Mouse (Mus musculus) heart, embryonic 11.5 days (tissue): Measurements from ENCODE around the gene Mapk7. TPM values are rescaled to one million over a fixed set of nuclear protein-coding genes. Genes with fewer than 3 reads are reported as not detected.

Source experiments
- ATAC-seq: fragments of 200-750 bp; cut with Nextera tagmentation; replicated peaks from 2 replicates; pipeline ENCODE4 v1.8.0; 2017; ENCODE audit warnings: moderate library complexity; ENCODE audit not compliant: insufficient number of reproducible peaks, low FRiP score, low TSS enrichment
- H3K27ac ChIP-seq: fragments of 300-500 bp; sonication (generic); 2 replicates; pipeline ENCODE4 v1.5.1; 2014; ENCODE audit warnings: mild to moderate bottlenecking, low read depth, low read length
- H3K27me3 ChIP-seq: fragments of 300-500 bp; sonication (generic); 2 replicates; pipeline ENCODE4 v1.6.1; 2014; ENCODE audit warnings: mild to moderate bottlenecking, low read length, mixed read lengths; ENCODE audit not compliant: control insufficient read depth, insufficient read depth
- H3K36me3 ChIP-seq: fragments of 300-500 bp; sonication (generic); 2 replicates; pipeline ENCODE4 v1.6.1; 2014; ENCODE audit warnings: mild to moderate bottlenecking, low read length, moderate library complexity, mixed read lengths; ENCODE audit not compliant: control insufficient read depth, insufficient read depth
- H3K4me1 ChIP-seq: fragments of 300-500 bp; sonication (generic); 2 replicates; pipeline ENCODE4 v1.6.1; 2014; ENCODE audit warnings: low read length; ENCODE audit not compliant: control insufficient read depth, insufficient read depth
- H3K4me2 ChIP-seq: fragments of 300-500 bp; sonication (generic); 2 replicates; pipeline ENCODE4 v1.6.1; 2014; ENCODE audit warnings: mild to moderate bottlenecking, moderate library complexity
- H3K4me3 ChIP-seq: fragments of 300-500 bp; sonication (generic); 2 replicates; pipeline ENCODE4 v1.5.1; 2014; ENCODE audit warnings: low read depth, low read length
- H3K9ac ChIP-seq: fragments of 300-500 bp; sonication (generic); 2 replicates; pipeline ENCODE4 v1.6.1; 2014; ENCODE audit warnings: mild to moderate bottlenecking, low read depth, low read length, moderate library complexity
- H3K9me3 ChIP-seq: fragments of 300-500 bp; sonication (generic); replicated peaks from 2 replicates; pipeline ENCODE4 v1.6.1; 2016; ENCODE audit warnings: low read length; ENCODE audit not compliant: control insufficient read depth
- WGBS: fragments of 180-500 bp; shearing (Covaris S2); extraction: QIAGEN DNeasy Blood & Tissue Kit; methylation state at CpG from one replicate; pipeline ENCODE4 v1.1.7; 2014; ENCODE audit not compliant: insufficient replicate concordance; 5-methylcytosine and 5-hydroxymethylcytosine counted together
- polyA plus RNA-seq: library from polyadenylated mRNA; unstranded; fragments of >200 nt; fragmentation: Nextera tagmentation; extraction: Ambion mirVana; gene quantifications from 2 replicates; pipeline ENCODE4 v1.2.1, GENCODE M21; 2014

Gene Mapk7
- polyA plus RNA-seq, 1 experiment from 2014 or later, result 22.3 TPM

- Histone ChIP-seq H3K9me3 (no peaks in the 10 kb centered on the region), H3K36me3 (peaks cover 36% of the 10 kb centered on the region), H3K27me3 (no peaks in the 10 kb centered on the region), H3K9ac (no peak overlapping the region), H3K27ac (no peak overlapping the region), H3K4me1 (peaks cover 24% of the 10 kb centered on the region), H3K4me3 (no peak overlapping the region), H3K4me2 (no peak overlapping the region)
- 86% methylated on average over 7 of the region's 7 CpGs for WGBS
- no peak for ATAC-seq
These were observed 6.3 kb downstream of the Mapk7 start for GRCm38 (mm10) chr11:61487936-61488335.

- H3K9ac ChIP-seq, result no peak overlapping the region
- no peak overlapping the region for H3K4me2 ChIP-seq
- 73% methylated on average over 2 of the region's 2 CpGs for WGBS
- no peak for ATAC-seq
- H3K4me1 ChIP-seq, result peaks cover 20% of the 10 kb centered on the region
- H3K36me3 ChIP-seq, result peaks cover 33% of the 10 kb centered on the region
- H3K4me3 ChIP-seq, result no peak overlapping the region
- H3K27me3 ChIP-seq, result no peaks in the 10 kb centered on the region
- H3K27ac ChIP-seq, result no peak overlapping the region
- H3K9me3 ChIP-seq, result no peaks in the 10 kb centered on the region
These were observed 6.8 kb downstream of the Mapk7 start for GRCm38 (mm10) chr11:61487401-61487800.

- Histone ChIP-seq H3K27ac (no peak overlapping the region), H3K9ac (no peak overlapping the region), H3K4me2 (peak overlapping the region; percentile 49), H3K9me3 (no peaks in the 10 kb centered on the region), H3K27me3 (no peaks in the 10 kb centered on the region), H3K4me1 (peaks cover 20% of the 10 kb centered on the region), H3K36me3 (peaks cover 28% of the 10 kb centered on the region), H3K4me3 (peak overlapping the region; percentile 33; the same call in 1 of the 2 replicates)
- ATAC-seq, result no peak
- WGBS, result 88% methylated on average over 14 of the region's 14 CpGs
These were observed 7.6 kb downstream of the Mapk7 start for GRCm38 (mm10) chr11:61486458-61487219.

GRCm38 (mm10) chr11:61485541-61486457 is 8.4 kb downstream of the Mapk7 start:
- no peak for ATAC-seq
- Histone ChIP-seq H3K4me3 (peak overlapping the region; percentile 33), H3K9ac (peak overlapping the region; percentile 52; the same call in 1 of the 2 replicates), H3K27me3 (no peaks in the 10 kb centered on the region), H3K4me2 (peak overlapping the region; percentile 49), H3K27ac (peak overlapping the region; percentile 78), H3K9me3 (no peaks in the 10 kb centered on the region), H3K36me3 (peaks cover 22% of the 10 kb centered on the region), H3K4me1 (peaks cover 20% of the 10 kb centered on the region)
- WGBS, result 42% methylated on average over 22 of the region's 22 CpGs

DNA sequence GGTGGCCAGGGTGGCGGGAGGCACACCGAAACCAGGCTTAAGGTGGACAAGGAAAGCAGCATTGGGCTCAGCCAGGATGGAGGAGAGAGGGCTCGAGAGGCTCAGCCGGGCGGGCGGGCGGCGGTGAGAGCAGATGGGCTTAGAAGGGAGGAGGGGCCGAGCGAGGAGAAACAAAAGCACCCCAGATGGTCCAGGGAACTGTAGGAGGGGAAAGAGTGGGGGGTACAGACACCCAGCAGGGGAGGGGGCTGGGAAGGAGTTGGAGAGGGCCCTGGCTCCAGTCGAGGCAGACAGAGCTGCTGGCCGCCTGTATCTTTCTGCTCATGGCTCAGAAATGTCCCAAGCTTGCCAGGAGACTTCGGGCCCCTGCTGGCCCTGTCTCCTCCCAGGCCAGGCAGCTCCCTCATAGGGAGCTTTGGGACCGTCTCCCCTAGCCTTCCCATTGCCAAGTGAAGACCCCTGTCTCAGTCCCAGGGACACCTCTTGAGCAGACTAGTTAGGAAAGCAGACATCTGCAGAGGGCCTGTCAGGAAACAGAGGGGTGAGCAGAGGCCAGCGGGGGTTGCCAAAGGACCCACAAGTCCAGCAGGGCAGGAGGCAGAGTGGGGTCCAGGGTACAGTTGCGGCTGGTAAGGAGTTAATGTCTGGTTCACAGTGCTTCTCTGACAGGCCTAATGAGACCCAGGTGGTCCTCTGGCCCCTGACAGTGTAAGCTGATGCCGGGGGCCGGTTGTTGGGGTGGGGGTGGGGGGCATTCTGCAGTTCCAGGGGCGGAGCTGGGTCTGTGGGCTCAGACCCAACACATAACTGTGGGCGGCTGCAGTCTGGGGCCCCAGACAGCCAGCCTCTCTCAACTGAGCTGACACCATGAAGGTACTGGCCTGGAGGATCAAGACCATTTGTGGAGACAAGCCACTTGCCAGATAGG is 9.3 kb downstream of the Mapk7 start, which contains the start of gene Mfap4:
Gene Mfap4, plus strand, starts transcription at position 819 of the 928 bp plus-strand sequence.
- 12% methylated on average over 20 of the region's 20 CpGs for WGBS
- H3K4me2 ChIP-seq, result peak within 1 kb of the TSS; percentile 49
- H3K27ac ChIP-seq, result peak within 1 kb of the TSS; percentile 78
- no peaks in the 10 kb centered on the region for H3K9me3 ChIP-seq
- peak within 1 kb of the TSS; percentile 62 for H3K9ac ChIP-seq
- no peaks in the 10 kb centered on the region for H3K27me3 ChIP-seq
- ATAC-seq, result peak; percentile 58; the same call in 1 of the 2 replicates
- peaks cover 16% of the 10 kb centered on the region for H3K36me3 ChIP-seq
- peak within 1 kb of the TSS; percentile 33 for H3K4me3 ChIP-seq
- peaks cover 20% of the 10 kb centered on the region for H3K4me1 ChIP-seq

- Histone ChIP-seq H3K9ac (peak overlapping the region; percentile 62), H3K9me3 (no peaks in the 10 kb centered on the region), H3K27ac (peak overlapping the region; percentile 78), H3K27me3 (no peaks in the 10 kb centered on the region), H3K4me2 (peak overlapping the region; percentile 49), H3K4me1 (peaks cover 20% of the 10 kb centered on the region), H3K4me3 (0 out of 2 replicates have a peak overlapping the region, but pooled peaks have one; percentile 4), H3K36me3 (peaks cover 10% of the 10 kb centered on the region)
- 26% methylated on average over 10 of the region's 10 CpGs for WGBS
- no peak for ATAC-seq
These were observed 10.0 kb downstream of the Mapk7 start for GRCm38 (mm10) chr11:61484256-61484612.

- no peak overlapping the region for H3K27ac ChIP-seq
- H3K9me3 ChIP-seq, result no peaks in the 10 kb centered on the region
- peaks cover 20% of the 10 kb centered on the region for H3K4me1 ChIP-seq
- no peak overlapping the region for H3K9ac ChIP-seq
- WGBS, result 86% methylated on average over 13 of the region's 13 CpGs
- H3K27me3 ChIP-seq, result no peaks in the 10 kb centered on the region
- H3K4me3 ChIP-seq, result no peak overlapping the region
- ATAC-seq, result no peak
- no peak overlapping the region for H3K4me2 ChIP-seq
- peaks cover 1% of the 10 kb centered on the region for H3K36me3 ChIP-seq
These were observed 10.9 kb downstream of the Mapk7 start for GRCm38 (mm10) chr11:61483226-61483845.
